Mouse (Mus musculus) forebrain, embryonic 11.5 days (tissue): ENCODE measurements around the gene Eml6. TPM values are rescaled to one million over a fixed set of nuclear protein-coding genes. Genes with fewer than 3 reads are reported as not detected.

Source experiments
- ATAC-seq: fragments of 200-750 bp; cut with Nextera tagmentation; replicated peaks from 2 replicates; pipeline ENCODE4 v1.8.0; 2017; ENCODE audit warnings: moderate TSS enrichment; ENCODE audit not compliant: low FRiP score
- DNase-seq: peaks from one replicate; pipeline ENCODE4 v3.0.0-alpha.2; 2017; ENCODE audit warnings: low spot score
- H3K27ac ChIP-seq: fragments of 300-500 bp; sonication (generic); 2 replicates; pipeline ENCODE4 v1.5.1; 2014; ENCODE audit warnings: low read depth, low read length
- H3K27me3 ChIP-seq: fragments of 300-500 bp; sonication (generic); 2 replicates; pipeline ENCODE4 v1.6.1; 2014; ENCODE audit warnings: mild to moderate bottlenecking, low read length, mixed read lengths; ENCODE audit not compliant: control insufficient read depth, insufficient read depth
- H3K36me3 ChIP-seq: fragments of 300-500 bp; sonication (generic); 2 replicates; pipeline ENCODE4 v1.6.1; 2014; ENCODE audit warnings: mild to moderate bottlenecking, low read length, moderate library complexity, mixed read lengths; ENCODE audit not compliant: control insufficient read depth, insufficient read depth
- H3K4me1 ChIP-seq: fragments of 300-500 bp; sonication (generic); replicated peaks from 2 replicates; pipeline ENCODE4 v1.6.1; 2014; ENCODE audit warnings: low read length, mixed read lengths; ENCODE audit not compliant: control insufficient read depth, insufficient read depth
- H3K4me2 ChIP-seq: fragments of 300-500 bp; sonication (generic); 2 replicates; pipeline ENCODE4 v1.6.1; 2014; ENCODE audit warnings: low read depth, mild to moderate bottlenecking, low read length, moderate library complexity, mixed read lengths; ENCODE audit not compliant: severe bottlenecking
- H3K4me3 ChIP-seq: fragments of 300-500 bp; sonication (generic); 2 replicates; pipeline ENCODE4 v1.5.1; 2014; ENCODE audit warnings: low read depth, low read length
- H3K9ac ChIP-seq: fragments of 300-500 bp; sonication (generic); 2 replicates; pipeline ENCODE4 v1.6.1; 2014; ENCODE audit warnings: low read length
- H3K9me3 ChIP-seq: fragments of 300-500 bp; sonication (generic); 2 replicates; pipeline ENCODE4 v1.6.1; 2016; ENCODE audit warnings: low read length, mixed read lengths; ENCODE audit not compliant: control insufficient read depth
- WGBS: fragments of 180-500 bp; shearing (Covaris S2); extraction: QIAGEN DNeasy Blood & Tissue Kit; methylation state at CpG from one replicate; pipeline ENCODE4 v1.1.7; 2014; 5-methylcytosine and 5-hydroxymethylcytosine counted together
- polyA plus RNA-seq: library from polyadenylated mRNA; unstranded; fragments of >200 nt; fragmentation: Nextera tagmentation; extraction: Ambion mirVana; gene quantifications from 2 replicates; pipeline ENCODE4 v1.2.1, GENCODE M21; 2014

Gene Eml6
- polyA plus RNA-seq, 1 experiment from 2014 or later = 0.76 TPM

DNA sequence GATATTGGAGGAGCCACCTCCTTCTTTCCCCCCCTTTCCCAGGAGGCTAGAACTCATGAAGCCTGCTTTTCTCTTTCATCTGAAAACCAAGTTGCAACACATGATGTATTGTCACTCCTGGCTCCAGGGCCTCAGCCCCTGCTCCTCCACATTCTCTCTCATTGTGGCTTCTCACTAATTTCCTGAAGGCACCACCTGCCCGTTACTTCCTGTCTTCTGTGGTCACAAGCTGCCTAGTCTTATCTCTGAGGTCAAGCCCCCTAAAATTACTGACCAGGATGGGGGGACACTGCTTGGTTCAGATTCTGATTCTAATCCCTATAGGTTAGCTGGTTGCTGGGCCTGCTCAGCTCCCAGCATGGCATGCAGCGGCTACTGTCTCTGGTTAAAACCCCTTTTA is 251.1 kb downstream of the Eml6 start:
- no peak for DNase-seq
- 71% methylated on average over 2 of the region's 2 CpGs for WGBS
- H3K27me3 ChIP-seq = no peaks in the 10 kb centered on the region
- H3K9me3 ChIP-seq = no peaks in the 10 kb centered on the region
- no peak overlapping the region for H3K9ac ChIP-seq
- H3K4me2 ChIP-seq = no peak overlapping the region
- H3K27ac ChIP-seq = no peak overlapping the region
- H3K36me3 ChIP-seq = no peaks in the 10 kb centered on the region
- ATAC-seq = no peak
- no peak overlapping the region for H3K4me3 ChIP-seq
- H3K4me1 ChIP-seq = no peaks in the 10 kb centered on the region

DNA sequence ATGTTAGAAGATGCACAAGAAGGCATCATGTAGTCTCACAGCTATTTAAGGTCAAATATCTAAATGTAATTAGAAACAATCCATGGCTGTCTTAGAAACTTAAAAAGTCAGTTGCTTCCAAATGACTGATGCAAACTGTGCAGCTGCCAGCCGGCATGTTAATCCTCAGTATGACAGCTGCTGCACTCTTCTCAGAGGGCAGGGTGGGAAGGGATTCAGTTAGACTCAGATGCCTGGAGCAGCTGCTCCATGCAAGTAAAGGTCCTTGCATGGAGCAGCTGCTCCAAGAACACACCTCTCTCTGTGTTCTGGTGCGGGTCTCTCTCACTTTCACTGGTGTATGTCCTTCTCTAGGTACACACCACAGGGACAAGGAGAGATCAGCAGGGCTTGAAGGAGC is 251.5 kb downstream of the Eml6 start:
- H3K9me3 ChIP-seq = no peaks in the 10 kb centered on the region
- ATAC-seq = peak; percentile 66
- no peak for DNase-seq
- H3K27me3 ChIP-seq = no peaks in the 10 kb centered on the region
- H3K27ac ChIP-seq = no peak overlapping the region
- no peak overlapping the region for H3K4me3 ChIP-seq
- 47% methylated on average over 2 of the region's 2 CpGs for WGBS
- H3K9ac ChIP-seq = no peak overlapping the region
- H3K4me2 ChIP-seq = no peak overlapping the region
- no peaks in the 10 kb centered on the region for H3K4me1 ChIP-seq
- H3K36me3 ChIP-seq = no peaks in the 10 kb centered on the region

DNA sequence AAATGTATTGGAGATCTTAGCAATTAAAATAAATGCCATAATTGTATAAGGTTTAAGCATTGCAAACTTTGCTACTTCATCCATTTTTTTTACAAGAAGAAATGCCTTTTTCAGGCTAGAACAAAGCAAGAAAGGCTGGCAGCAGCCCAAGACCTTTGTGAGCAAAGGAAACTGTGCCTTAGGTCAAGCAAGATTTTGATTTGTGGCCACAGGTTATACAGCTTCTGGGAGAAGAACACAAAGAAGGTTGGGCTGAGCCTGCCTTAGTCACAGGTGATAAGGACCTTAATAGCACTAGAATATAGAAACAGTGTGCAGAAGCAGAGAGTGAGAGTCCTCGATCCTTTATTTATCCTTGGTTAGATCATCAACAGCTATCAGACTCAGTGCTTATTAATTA is 253.6 kb downstream of the Eml6 start:
- WGBS = 87% methylated on average over 1 of the region's 1 CpGs
- no peak overlapping the region for H3K4me3 ChIP-seq
- no peaks in the 10 kb centered on the region for H3K4me1 ChIP-seq
- ATAC-seq (no peak), DNase-seq (no peak)
- H3K9ac ChIP-seq = no peak overlapping the region
- no peaks in the 10 kb centered on the region for H3K27me3 ChIP-seq
- H3K4me2 ChIP-seq = no peak overlapping the region
- no peak overlapping the region for H3K27ac ChIP-seq
- H3K36me3 ChIP-seq = no peaks in the 10 kb centered on the region
- H3K9me3 ChIP-seq = no peaks in the 10 kb centered on the region

DNA sequence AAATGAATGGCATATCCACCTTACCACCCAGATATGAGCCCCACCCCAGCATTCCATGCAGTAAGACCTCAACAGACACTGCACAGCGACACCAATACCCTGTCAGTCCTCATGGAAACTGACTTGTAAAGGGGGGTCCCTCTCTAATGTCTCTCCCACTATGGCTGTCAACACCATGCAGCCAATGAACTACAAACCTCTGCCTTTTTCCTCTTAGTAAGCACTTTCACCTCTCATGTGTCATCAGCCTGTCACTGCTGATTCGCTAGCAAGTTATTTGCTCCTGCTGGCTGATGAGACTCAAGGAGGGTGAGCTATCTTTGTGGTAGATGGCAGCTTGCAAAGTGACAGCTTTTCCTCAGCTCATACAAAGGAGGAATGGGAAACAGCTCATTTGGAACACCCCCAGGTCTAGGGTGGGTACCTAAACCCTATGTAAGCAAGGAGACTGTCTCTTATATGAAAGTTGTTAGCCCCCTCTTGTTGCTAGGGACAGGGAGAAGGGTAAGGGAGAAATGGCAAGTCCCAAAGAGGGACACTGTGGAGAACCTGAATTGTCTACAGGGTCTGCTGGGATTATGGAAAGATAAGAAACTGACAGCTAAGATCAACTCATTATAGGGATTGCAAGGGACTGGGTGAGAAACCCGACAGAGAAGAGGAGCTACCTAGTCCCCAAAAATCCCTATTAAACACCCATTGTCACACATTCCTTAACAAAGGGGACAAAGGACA is 255.0 kb downstream of the Eml6 start:
- no peak for DNase-seq
- 60% methylated on average over 3 of the region's 3 CpGs for WGBS
- H3K4me1 ChIP-seq = no peaks in the 10 kb centered on the region
- no peak for ATAC-seq
- H3K36me3 ChIP-seq = no peaks in the 10 kb centered on the region
- no peak overlapping the region for H3K4me3 ChIP-seq
- no peaks in the 10 kb centered on the region for H3K9me3 ChIP-seq
- H3K27ac ChIP-seq = no peak overlapping the region
- H3K4me2 ChIP-seq = no peak overlapping the region
- no peak overlapping the region for H3K9ac ChIP-seq
- H3K27me3 ChIP-seq = peaks cover 2% of the 10 kb centered on the region; the same call in 1 of the 2 replicates

DNA sequence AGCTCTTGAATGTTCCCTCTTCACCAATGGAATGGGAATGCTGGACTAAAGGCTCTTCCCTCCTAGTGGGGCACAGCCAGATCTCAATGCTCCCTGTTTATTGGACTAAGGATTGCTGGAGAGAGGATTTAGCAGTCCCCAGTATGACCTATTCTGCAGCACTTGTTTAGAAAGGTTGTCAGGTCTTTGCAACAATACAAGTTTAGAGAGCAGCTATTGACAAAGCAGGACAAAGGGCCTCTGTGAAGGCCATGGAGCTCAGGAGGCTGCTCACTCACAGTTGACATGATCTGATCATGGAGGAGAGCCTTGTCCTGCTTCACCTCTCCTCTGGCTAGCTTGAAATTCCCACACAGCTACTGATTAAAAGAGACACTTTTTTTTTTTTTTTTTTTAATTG is 257.3 kb downstream of the Eml6 start:
- Histone ChIP-seq H3K4me2 (no peak overlapping the region), H3K36me3 (no peaks in the 10 kb centered on the region), H3K27ac (no peak overlapping the region), H3K9ac (no peak overlapping the region), H3K9me3 (no peaks in the 10 kb centered on the region), H3K4me1 (no peaks in the 10 kb centered on the region; the same call in 1 of the 2 replicates), H3K4me3 (no peak overlapping the region), H3K27me3 (peaks cover 2% of the 10 kb centered on the region; the same call in 1 of the 2 replicates)
- DNase-seq = no peak
- 0 out of 2 replicates have a peak, but pooled peaks have one; percentile 18 for ATAC-seq

DNA sequence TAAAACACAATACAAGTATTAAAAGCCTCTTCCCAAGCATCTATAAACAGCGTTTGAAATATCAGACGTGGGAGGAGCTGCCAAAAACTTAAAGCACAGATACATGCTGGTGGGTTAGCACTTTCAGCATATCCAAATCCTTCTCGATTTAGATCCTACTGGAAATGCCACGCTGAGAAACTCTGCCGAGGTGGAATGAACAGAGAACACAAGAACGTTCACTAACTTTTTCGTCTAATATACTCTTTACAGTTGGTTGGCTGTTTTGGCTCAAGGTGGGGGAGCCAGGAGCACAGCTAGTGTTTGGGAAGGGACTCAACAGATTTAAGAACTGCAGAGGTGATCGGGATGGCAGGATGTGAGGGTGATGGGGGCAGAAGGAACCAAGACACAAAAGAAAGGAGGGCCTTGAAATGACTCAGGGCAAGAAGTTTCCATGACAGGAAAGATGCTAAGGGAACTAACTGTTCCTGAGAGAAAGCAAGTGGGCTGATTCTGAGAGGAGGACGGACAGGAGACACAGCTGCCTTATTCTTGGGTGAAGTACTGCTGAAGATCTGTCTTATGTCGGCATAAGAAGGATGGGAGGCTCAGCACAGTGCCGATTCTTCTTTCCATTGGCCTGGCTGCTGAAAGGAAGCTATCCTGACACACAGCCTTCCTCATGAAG is 259.4 kb downstream of the Eml6 start:
- WGBS = 84% methylated on average over 11 of the region's 11 CpGs
- no peak overlapping the region for H3K27ac ChIP-seq
- H3K4me2 ChIP-seq = no peak overlapping the region
- H3K9me3 ChIP-seq = no peaks in the 10 kb centered on the region
- no peaks in the 10 kb centered on the region; the same call in 1 of the 2 replicates for H3K4me1 ChIP-seq
- no peak overlapping the region for H3K4me3 ChIP-seq
- H3K27me3 ChIP-seq = peaks cover 2% of the 10 kb centered on the region; the same call in 1 of the 2 replicates
- no peak for DNase-seq
- ATAC-seq = no peak
- H3K36me3 ChIP-seq = no peaks in the 10 kb centered on the region
- H3K9ac ChIP-seq = no peak overlapping the region

DNA sequence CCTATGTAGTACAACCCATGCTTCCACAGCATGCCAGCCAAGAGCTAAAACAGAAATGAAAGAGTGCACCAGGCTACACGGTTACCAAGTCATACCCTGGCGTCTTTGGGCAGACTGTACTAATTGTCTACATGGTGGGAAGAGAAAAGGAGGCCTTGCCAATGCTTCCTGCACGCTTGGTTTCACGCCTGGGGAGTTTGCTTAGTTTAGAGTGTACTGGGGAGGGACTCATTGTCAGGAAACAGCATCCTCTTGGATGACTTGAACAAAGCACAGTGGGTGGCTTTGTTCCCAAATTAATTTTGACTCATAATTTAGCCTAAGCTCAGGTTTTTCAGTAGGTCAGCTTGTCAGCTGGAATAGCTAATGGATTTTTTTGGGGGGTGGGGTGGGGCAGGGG is 260.8 kb downstream of the Eml6 start:
- H3K4me3 ChIP-seq = no peak overlapping the region

DNA sequence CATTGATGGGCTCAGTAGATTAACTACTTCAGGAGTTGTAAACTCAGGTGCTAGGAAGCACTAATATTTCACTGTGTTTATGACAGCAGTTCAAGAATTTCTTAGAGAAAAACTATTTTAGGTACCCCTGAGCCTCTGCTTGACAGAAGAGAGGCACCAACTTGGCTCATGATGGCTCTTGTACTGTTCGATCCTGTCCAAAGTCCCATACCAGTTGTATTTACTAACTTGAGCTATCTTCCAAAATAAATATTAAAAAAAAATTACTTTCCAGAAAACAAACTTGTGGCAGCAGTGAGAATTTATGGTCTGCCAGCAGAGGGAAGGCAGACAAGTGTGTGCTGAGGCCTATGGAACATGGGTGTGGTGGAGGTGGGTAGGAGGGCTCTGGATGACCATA is 263.1 kb downstream of the Eml6 start:
- Histone ChIP-seq H3K27me3 (peaks cover 2% of the 10 kb centered on the region; the same call in 1 of the 2 replicates), H3K4me3 (no peak overlapping the region), H3K36me3 (no peaks in the 10 kb centered on the region), H3K9me3 (no peaks in the 10 kb centered on the region), H3K4me2 (no peak overlapping the region), H3K9ac (no peak overlapping the region), H3K4me1 (no peaks in the 10 kb centered on the region; the same call in 1 of the 2 replicates), H3K27ac (no peak overlapping the region)
- DNase-seq (no peak), ATAC-seq (no peak)
- 94% methylated on average over 1 of the region's 1 CpGs for WGBS

More for the DNA sequence above, 260.8 kb downstream of the Eml6 start:
- H3K4me1 ChIP-seq = no peaks in the 10 kb centered on the region; the same call in 1 of the 2 replicates
- no peaks in the 10 kb centered on the region for H3K36me3 ChIP-seq
- H3K27me3 ChIP-seq = peaks cover 2% of the 10 kb centered on the region; the same call in 1 of the 2 replicates
- ATAC-seq (no peak), DNase-seq (no peak)
- H3K4me2 ChIP-seq = no peak overlapping the region
- H3K9me3 ChIP-seq = no peaks in the 10 kb centered on the region
- no peak overlapping the region for H3K9ac ChIP-seq
- no peak overlapping the region for H3K27ac ChIP-seq
- 40% methylated on average over 4 of the region's 4 CpGs for WGBS
